Mouse (Mus musculus): ENCODE data around the gene Nipa1. TPM values are rescaled to one million over a fixed set of nuclear protein-coding genes. Genes with fewer than 3 reads are reported as not detected.

Gene Nipa1
- polyA plus RNA-seq, 1 experiment, result 3.6 TPM

- peak; percentile 100 for DNase-seq
- peaks cover 15% of the 10 kb centered on the region; the same call in 1 of the 2 replicates for H3K4me1 ChIP-seq (ENCODE audit: control insufficient read depth, insufficient read depth, low read length)
- peak within 1 kb of the TSS; percentile 85 for H3K27ac ChIP-seq (ENCODE audit: insufficient read depth, low read depth, low read length)
- H3K4me3 ChIP-seq (ENCODE audit: insufficient read depth, low read depth, low read length), result peak within 1 kb of the TSS; percentile 70
- H3K36me3 ChIP-seq (ENCODE audit: control insufficient read depth, insufficient read depth, low read length), result no peaks in the 10 kb centered on the region
- H3K27me3 ChIP-seq (replicated peaks; ENCODE audit: control insufficient read depth, insufficient read depth, low read length), result no peaks in the 10 kb centered on the region
- under 1% methylated on average over 47 of the region's 47 CpGs for WGBS
- peak; percentile 85 for TF ChIP-seq POLR2A (IDR thresholded peaks at IDR 0.05; ENCODE audit: low read depth, low read length)
- no peak for TF ChIP-seq CTCF (conservative IDR thresholded peaks at IDR 0.05; ENCODE audit: insufficient read depth, insufficient read length, low read depth, low read length)
Measured at GRCm38 (mm10) chr7:56049831-56050321, 30.1 kb upstream of the Nipa1 start, which contains the start of gene Herc2. TSS of gene Herc2 (plus strand) at chr7:56050196.

DNA sequence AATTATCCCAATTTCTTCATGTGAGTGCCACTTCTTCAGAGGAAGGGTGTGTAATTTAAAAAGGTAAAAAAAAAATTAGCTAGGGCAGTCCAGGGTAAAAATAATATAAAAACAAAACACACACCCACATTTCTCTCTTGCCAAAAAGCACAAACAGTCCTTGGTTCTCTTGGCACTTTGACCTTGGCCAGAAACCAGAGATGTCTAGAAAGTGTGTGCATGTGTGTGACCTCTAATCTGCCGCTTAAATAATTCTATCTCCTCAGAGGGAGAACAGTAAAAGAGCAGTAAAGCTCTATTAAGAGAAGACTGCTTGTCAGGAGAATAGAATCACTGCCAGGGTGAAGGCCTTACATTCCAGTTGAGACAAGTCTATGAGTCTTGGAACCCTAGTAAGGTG, 27.4 kb upstream of the Nipa1 start:
- Histone ChIP-seq H3K27ac (ENCODE audit: insufficient read depth, low read depth, low read length) (no peak overlapping the region), H3K4me3 (ENCODE audit: insufficient read depth, low read depth, low read length) (no peak overlapping the region), H3K27me3 (replicated peaks; ENCODE audit: control insufficient read depth, insufficient read depth, low read length) (no peaks in the 10 kb centered on the region), H3K4me1 (ENCODE audit: control insufficient read depth, insufficient read depth, low read length) (peaks cover 15% of the 10 kb centered on the region; the same call in 1 of the 2 replicates), H3K36me3 (ENCODE audit: control insufficient read depth, insufficient read depth, low read length) (no peaks in the 10 kb centered on the region)
- WGBS, result 18% methylated on average over 1 of the region's 1 CpGs
- TF ChIP-seq POLR2A (IDR thresholded peaks at IDR 0.05; ENCODE audit: low read depth, low read length) (no peak), CTCF (conservative IDR thresholded peaks at IDR 0.05; ENCODE audit: insufficient read depth, insufficient read length, low read depth, low read length) (no peak)
- peak; percentile 48 for DNase-seq

DNA sequence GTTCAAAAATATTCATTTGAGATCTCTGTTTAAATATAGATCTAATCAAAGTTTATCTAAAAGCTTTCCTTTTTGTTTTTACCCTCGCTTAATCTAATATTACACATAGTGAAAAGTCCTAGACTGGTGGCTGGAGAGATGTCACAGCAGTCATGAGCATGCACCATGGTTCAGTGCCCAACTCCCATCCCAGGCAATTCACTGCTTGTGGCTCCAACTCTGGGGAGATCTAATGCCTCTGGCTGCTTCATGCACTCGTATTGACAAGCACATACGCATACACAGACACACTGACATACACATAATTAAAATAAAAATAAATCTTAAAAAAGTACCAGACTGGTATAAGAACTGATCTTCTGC, 24.5 kb upstream of the Nipa1 start:
- no peaks in the 10 kb centered on the region for H3K36me3 ChIP-seq (ENCODE audit: control insufficient read depth, insufficient read depth, low read length)
- DNase-seq, result no peak
- no peak for TF ChIP-seq CTCF (conservative IDR thresholded peaks at IDR 0.05; ENCODE audit: insufficient read depth, insufficient read length, low read depth, low read length)
- TF ChIP-seq POLR2A (IDR thresholded peaks at IDR 0.05; ENCODE audit: low read depth, low read length), result no peak
- WGBS, result 78% methylated on average over 3 of the region's 3 CpGs
- H3K27me3 ChIP-seq (replicated peaks; ENCODE audit: control insufficient read depth, insufficient read depth, low read length), result no peaks in the 10 kb centered on the region
- H3K4me1 ChIP-seq (ENCODE audit: control insufficient read depth, insufficient read depth, low read length), result peaks cover 9% of the 10 kb centered on the region; the same call in 1 of the 2 replicates
- H3K4me3 ChIP-seq (ENCODE audit: insufficient read depth, low read depth, low read length), result no peak overlapping the region
- H3K27ac ChIP-seq (ENCODE audit: insufficient read depth, low read depth, low read length), result no peak overlapping the region

DNA sequence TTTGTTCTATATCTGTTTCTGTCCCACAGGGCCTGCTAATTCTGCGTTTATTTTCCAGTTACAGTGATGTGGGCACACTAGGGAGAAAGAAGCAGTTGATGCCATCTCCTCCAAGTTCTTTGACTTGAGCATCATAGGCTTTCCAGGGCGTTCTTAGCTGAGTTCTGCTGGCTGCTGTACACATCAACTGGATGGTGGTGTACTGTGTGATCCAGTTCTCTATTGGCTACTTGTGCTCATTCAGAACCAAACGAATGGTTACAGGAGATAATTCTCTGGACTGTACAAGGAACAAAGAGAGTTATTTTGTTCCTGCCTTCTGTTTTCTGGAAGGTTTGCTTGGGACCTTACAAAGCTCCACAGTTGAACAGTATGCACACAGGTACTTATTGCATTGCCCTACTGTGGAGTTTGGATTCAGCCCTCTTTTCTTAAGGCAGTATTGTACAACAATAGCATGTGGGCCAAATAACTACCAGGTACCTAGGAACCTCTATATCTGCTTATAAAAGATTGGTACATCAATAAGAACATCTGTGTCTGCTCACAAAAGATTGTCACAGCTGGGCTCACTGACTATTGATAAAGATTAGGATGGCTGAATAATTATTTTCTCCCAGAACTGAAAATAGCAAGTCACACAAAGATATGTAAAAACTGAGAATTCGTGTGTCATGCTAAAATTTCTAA, 24.0 kb upstream of the Nipa1 start:
- Histone ChIP-seq H3K27me3 (replicated peaks; ENCODE audit: control insufficient read depth, insufficient read depth, low read length) (no peaks in the 10 kb centered on the region), H3K27ac (ENCODE audit: insufficient read depth, low read depth, low read length) (no peak overlapping the region), H3K4me3 (ENCODE audit: insufficient read depth, low read depth, low read length) (no peak overlapping the region), H3K4me1 (ENCODE audit: control insufficient read depth, insufficient read depth, low read length) (peaks cover 5% of the 10 kb centered on the region; the same call in 1 of the 2 replicates), H3K36me3 (ENCODE audit: control insufficient read depth, insufficient read depth, low read length) (no peaks in the 10 kb centered on the region)
- 64% methylated on average over 4 of the region's 4 CpGs for WGBS
- DNase-seq, result no peak
- TF ChIP-seq CTCF (conservative IDR thresholded peaks at IDR 0.05; ENCODE audit: insufficient read depth, insufficient read length, low read depth, low read length), result no peak
- TF ChIP-seq POLR2A (IDR thresholded peaks at IDR 0.05; ENCODE audit: low read depth, low read length), result no peak

- H3K27me3 ChIP-seq (replicated peaks; ENCODE audit: control insufficient read depth, insufficient read depth, low read length), result no peaks in the 10 kb centered on the region
- no peak overlapping the region for H3K27ac ChIP-seq (ENCODE audit: insufficient read depth, low read depth, low read length)
- H3K36me3 ChIP-seq (ENCODE audit: control insufficient read depth, insufficient read depth, low read length), result no peaks in the 10 kb centered on the region
- no peak overlapping the region for H3K4me3 ChIP-seq (ENCODE audit: insufficient read depth, low read depth, low read length)
- peak; percentile 97 for TF ChIP-seq CTCF (conservative IDR thresholded peaks at IDR 0.05; ENCODE audit: insufficient read depth, insufficient read length, low read depth, low read length)
- TF ChIP-seq POLR2A (IDR thresholded peaks at IDR 0.05; ENCODE audit: low read depth, low read length), result no peak
- H3K4me1 ChIP-seq (ENCODE audit: control insufficient read depth, insufficient read depth, low read length), result peaks cover 2% of the 10 kb centered on the region; the same call in 1 of the 2 replicates
- WGBS, result 14% methylated on average over 5 of the region's 5 CpGs
- peak; percentile 79 for DNase-seq
Measured at GRCm38 (mm10) chr7:56042353-56042752, 22.6 kb upstream of the Nipa1 start.

DNA sequence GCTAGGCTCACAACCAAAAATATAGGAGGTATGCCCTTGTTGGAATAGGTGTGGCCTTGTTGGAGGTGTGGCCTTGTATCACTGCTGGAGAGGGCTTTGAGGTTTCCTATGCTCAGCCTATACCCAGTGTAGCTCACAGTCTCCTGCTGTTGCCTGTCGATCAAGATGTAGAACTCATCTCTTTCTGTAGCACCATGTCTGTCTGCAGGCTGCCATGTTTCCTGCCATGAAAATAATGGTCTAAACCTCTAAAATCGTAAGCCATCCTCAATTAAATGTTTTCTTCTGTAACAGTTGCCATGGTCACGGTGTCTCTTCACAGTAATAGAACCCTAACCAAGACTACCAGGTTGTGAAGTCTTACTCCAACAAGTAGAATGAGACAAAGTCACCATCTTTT, 3.8 kb upstream of the Nipa1 start:
- TF ChIP-seq POLR2A (IDR thresholded peaks at IDR 0.05; ENCODE audit: low read depth, low read length) (no peak), CTCF (conservative IDR thresholded peaks at IDR 0.05; ENCODE audit: insufficient read depth, insufficient read length, low read depth, low read length) (no peak)
- Histone ChIP-seq H3K27ac (ENCODE audit: insufficient read depth, low read depth, low read length) (no peak overlapping the region), H3K36me3 (ENCODE audit: control insufficient read depth, insufficient read depth, low read length) (no peaks in the 10 kb centered on the region), H3K4me1 (ENCODE audit: control insufficient read depth, insufficient read depth, low read length) (no peaks in the 10 kb centered on the region), H3K4me3 (ENCODE audit: insufficient read depth, low read depth, low read length) (no peak overlapping the region), H3K27me3 (replicated peaks; ENCODE audit: control insufficient read depth, insufficient read depth, low read length) (no peaks in the 10 kb centered on the region)
- DNase-seq, result no peak
- 91% methylated on average over 3 of the region's 3 CpGs for WGBS
